Mouse (Mus musculus) ovary, adult 10 weeks (tissue): Measurements from ENCODE around the gene Cldn20. TPM values are rescaled to one million over a fixed set of nuclear protein-coding genes. Genes with fewer than 3 reads are reported as not detected.

Source experiments
- polyA plus RNA-seq: library from polyadenylated mRNA; stranded (reverse); fragments of 350-450 nt; fragmentation: Illumina TruSeq; extraction: RNeasy Lipid Tissue Mini Kit (QIAGEN cat#74804); gene quantifications from one replicate; pipeline ENCODE4 v1.2.3, GENCODE M21; 2014

Gene Cldn20
- polyA plus RNA-seq: not detected

DNA sequence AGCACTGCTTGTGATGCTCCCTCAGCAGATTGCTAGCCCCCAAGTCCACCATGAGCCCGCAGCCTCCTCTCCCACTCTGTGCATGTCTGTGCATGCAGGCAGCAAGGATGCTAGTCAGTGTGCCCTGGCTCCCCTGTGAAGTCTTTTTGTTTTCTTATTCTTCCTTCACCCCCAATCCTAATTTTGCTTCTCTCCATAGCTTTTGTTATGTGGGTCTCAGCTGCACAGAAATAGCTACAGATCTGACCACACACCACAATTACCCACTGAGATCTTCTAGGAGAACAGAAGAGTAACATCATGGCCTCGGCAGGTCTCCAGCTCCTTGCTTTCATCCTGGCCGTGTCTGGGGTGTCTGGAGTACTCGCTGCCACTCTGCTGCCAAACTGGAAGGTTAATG is at the start of gene Cldn20:
Gene Cldn20 (plus strand): TSS at position 301 of the 400 bp plus-strand sequence.

DNA sequence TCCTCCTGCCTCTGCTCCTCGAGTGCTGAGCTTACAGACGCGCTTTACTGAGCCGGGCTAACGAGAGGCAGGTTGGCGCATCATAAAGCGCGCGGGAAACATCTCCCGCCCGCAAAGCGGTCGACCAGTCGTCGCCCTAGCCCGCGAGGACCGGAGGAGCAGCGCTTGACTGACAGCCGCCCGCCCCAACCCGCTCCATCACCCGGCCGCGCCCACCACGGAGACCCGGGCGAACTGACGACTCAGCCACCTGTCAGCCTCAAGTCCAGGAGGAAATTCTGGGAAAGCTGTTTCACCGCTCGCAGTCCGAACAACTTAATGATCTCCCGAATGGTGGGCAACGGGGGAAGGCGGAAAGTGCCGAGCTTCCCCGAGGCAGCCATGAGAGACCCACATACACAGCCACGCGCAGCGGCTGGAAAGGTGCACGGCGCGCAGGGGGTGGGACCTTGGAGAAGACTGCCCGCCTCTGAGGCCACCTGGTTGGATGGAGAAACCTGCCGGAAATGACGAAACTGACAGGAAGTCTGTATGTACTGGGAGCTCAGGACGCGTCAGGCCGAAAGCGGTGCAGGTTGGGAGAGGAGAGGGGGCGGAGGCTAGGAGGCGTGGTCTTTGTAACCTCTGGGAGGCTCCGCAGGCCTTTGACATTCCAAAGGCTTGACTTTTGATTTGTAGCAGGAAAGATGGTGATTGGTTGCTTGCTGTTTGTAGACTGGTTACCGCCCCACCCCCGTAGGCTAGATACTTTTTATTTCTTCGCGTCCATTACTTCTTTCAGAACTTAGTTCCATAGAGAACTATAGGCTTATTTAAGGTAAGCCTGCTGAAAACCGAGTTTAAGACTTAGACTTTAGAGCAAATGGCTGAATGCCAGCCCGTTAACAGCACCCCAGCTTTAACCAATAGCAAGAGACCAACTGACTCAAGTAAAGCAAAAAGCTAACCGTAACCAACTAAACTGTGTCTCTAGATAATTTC is 25.3 kb downstream of the Cldn20 start, which contains the start of gene Tfb1m:
Gene Tfb1m (minus strand): TSS at position 451 of the 981 bp plus-strand sequence.

Other genes with a start within 250 kb of the Cldn20 start
- gene Tiam2, start 206.0 kb upstream of the Cldn20 start, polyA plus RNA-seq: 5.5 TPM
- gene Tfb1m, start 25.2 kb downstream of the Cldn20 start, polyA plus RNA-seq: 18.0 TPM
- not detected for gene Nox3, start 163.7 kb downstream of the Cldn20 start, polyA plus RNA-seq